Mouse (Mus musculus) intestine, embryonic 14.5 days (tissue): ENCODE data around the gene Hacl1. TPM values are rescaled to one million over a fixed set of nuclear protein-coding genes. Genes with fewer than 3 reads are reported as not detected.
A peak's percentile ranks its signal among the peaks of the same experiment; 100 is the strongest.

Experiments
- ATAC-seq: fragments of 200-750 bp; cut with Nextera tagmentation; replicated peaks from 2 replicates; pipeline ENCODE4 v1.8.0; 2017; ENCODE audit warnings: low read depth, moderate number of reproducible peaks, moderate TSS enrichment, moderate library complexity; ENCODE audit not compliant: low FRiP score, low TSS enrichment
- DNase-seq: peaks from one replicate; pipeline ENCODE4 v3.0.0-alpha.2; 2018; ENCODE audit warnings: low spot score
- H3K27ac ChIP-seq: fragments of 300-500 bp; sonication (generic); 2 replicates; pipeline ENCODE4 v1.5.1; 2014; ENCODE audit warnings: low read depth, mild to moderate bottlenecking, control low read depth
- H3K27me3 ChIP-seq: fragments of 300-500 bp; sonication (generic); replicated peaks from 2 replicates; pipeline ENCODE4 v1.6.1; 2014; ENCODE audit warnings: low read length, control low read depth; ENCODE audit not compliant: control insufficient read depth, insufficient read depth
- H3K36me3 ChIP-seq: fragments of 300-500 bp; sonication (generic); 2 replicates; pipeline ENCODE4 v1.6.1; 2014; ENCODE audit warnings: low read length, control low read depth; ENCODE audit not compliant: control insufficient read depth, insufficient read depth
- H3K4me1 ChIP-seq: fragments of 300-500 bp; sonication (generic); replicated peaks from 2 replicates; pipeline ENCODE4 v1.6.1; 2014; ENCODE audit warnings: low read length, control low read depth, mixed read lengths; ENCODE audit not compliant: control insufficient read depth, insufficient read depth
- H3K4me2 ChIP-seq: fragments of 300-500 bp; sonication (generic); 2 replicates; pipeline ENCODE4 v1.6.1; 2014; ENCODE audit warnings: low read length
- H3K4me3 ChIP-seq: fragments of 300-500 bp; sonication (generic); 2 replicates; pipeline ENCODE4 v1.5.1; 2014; ENCODE audit warnings: low read depth, low read length, control low read depth, mixed read lengths
- H3K9ac ChIP-seq: fragments of 300-500 bp; sonication (generic); 2 replicates; pipeline ENCODE4 v1.6.1; 2014; ENCODE audit warnings: mild to moderate bottlenecking, low read length
- H3K9me3 ChIP-seq: fragments of 300-500 bp; sonication (generic); 2 replicates; pipeline ENCODE4 v1.6.1; 2016; ENCODE audit warnings: low read length, control low read depth; ENCODE audit not compliant: control insufficient read depth
- WGBS: fragments of 180-500 bp; shearing (Covaris S2); extraction: QIAGEN DNeasy Blood & Tissue Kit; methylation state at CpG from one replicate; pipeline ENCODE4 v1.1.7; 2014; 5-methylcytosine and 5-hydroxymethylcytosine counted together
- polyA plus RNA-seq: library from polyadenylated mRNA; unstranded; fragments of >200 nt; fragmentation: Nextera tagmentation; extraction: Ambion mirVana; gene quantifications from 2 replicates; pipeline ENCODE4 v1.2.1, GENCODE M21; 2014

Hacl1 gene
- 10.4 and 13.5 TPM in 2 replicates for polyA plus RNA-seq

DNA sequence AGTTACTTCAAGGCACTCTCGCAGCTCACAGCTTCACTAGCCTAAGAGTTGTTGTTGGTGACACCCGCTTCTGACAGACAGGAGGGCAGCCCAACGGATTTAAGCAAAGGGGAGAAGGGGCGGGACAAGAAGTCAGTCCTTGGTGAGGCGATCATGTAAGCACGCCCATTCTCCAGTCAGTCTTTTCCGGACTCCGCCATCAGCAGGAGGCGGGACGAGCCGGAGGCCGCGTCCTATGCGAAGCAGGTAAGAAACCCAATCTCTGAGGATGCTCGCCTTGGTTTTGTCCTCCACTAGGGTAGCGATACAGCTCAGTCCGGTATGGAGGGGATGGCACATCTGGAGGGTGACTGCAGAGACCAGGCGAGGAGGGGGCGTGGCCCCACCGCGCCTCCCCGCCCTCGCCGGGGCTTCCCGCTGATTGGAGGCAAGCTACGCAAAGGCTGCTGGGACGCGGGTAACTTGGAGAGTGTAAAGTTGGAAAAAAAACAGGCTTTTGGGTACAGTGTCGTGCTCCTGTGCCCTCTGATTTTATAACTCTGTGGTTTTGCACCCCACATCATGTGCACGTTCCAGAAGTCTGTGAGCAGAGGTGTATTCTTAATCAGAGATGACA, at the start of gene Hacl1, which contains the start of gene Btd:
Gene Hacl1 (minus strand): TSS at position 397 of the 616 bp plus-strand sequence.
Gene Btd (plus strand): TSS at position 139 of the 616 bp plus-strand sequence.
- under 1% methylated on average over 30 of the region's 30 CpGs for WGBS
- H3K9me3 ChIP-seq: no peaks in the 10 kb centered on the region

DNA sequence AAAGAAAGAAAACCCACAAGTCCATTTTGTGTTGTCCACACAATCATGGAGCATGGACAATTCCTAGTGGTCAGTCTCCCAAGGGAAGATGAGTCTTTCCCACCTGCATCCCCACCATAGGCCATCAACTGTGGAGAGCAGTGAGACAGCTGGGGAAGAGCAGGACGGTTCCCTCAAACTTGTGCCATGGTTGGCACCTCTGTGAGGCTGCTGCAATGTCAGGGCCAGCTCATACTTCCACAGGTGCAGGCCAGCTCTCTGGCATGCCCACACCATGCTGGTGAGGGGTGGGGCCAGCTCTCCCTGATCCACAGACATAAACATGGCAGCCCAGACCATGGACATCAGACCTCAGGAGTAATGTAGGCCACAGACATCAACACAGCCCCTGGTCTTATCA, 45.1 kb upstream of the Hacl1 start:
- no peaks in the 10 kb centered on the region for H3K4me1 ChIP-seq
- H3K36me3 ChIP-seq: no peaks in the 10 kb centered on the region
- no peak overlapping the region for H3K9ac ChIP-seq
- no peak for ATAC-seq
- no peak overlapping the region for H3K4me3 ChIP-seq
- WGBS: 89% methylated on average over 1 of the region's 1 CpGs
- no peaks in the 10 kb centered on the region for H3K27me3 ChIP-seq
- DNase-seq: no peak
- H3K4me2 ChIP-seq: no peak overlapping the region
- H3K9me3 ChIP-seq: no peaks in the 10 kb centered on the region
- H3K27ac ChIP-seq: no peak overlapping the region

More for the DNA sequence above, at the start of gene Hacl1, which contains the start of gene Btd:
- ATAC-seq (peak; percentile 98), DNase-seq (peak; percentile 96)
- Histone ChIP-seq H3K27ac (peak within 1 kb of the TSS; percentile 91), H3K4me3 (peak within 1 kb of the TSS; percentile 82), H3K4me2 (peak within 1 kb of the TSS; percentile 96), H3K9ac (peak within 1 kb of the TSS; percentile 67), H3K4me1 (peaks cover 12% of the 10 kb centered on the region; the same call in 1 of the 2 replicates), H3K36me3 (no peaks in the 10 kb centered on the region), H3K27me3 (no peaks in the 10 kb centered on the region)

GRCm38 (mm10) chr14:31685680-31686079, 44.6 kb upstream of the Hacl1 start:
- no peak overlapping the region for H3K4me3 ChIP-seq
- H3K4me2 ChIP-seq: no peak overlapping the region
- DNase-seq (no peak), ATAC-seq (no peak)
- no peak overlapping the region for H3K27ac ChIP-seq
- WGBS: 90% methylated on average over 10 of the region's 10 CpGs
- no peak overlapping the region for H3K9ac ChIP-seq
- no peaks in the 10 kb centered on the region for H3K4me1 ChIP-seq
- H3K36me3 ChIP-seq: no peaks in the 10 kb centered on the region
- no peaks in the 10 kb centered on the region for H3K27me3 ChIP-seq
- no peaks in the 10 kb centered on the region for H3K9me3 ChIP-seq

DNA sequence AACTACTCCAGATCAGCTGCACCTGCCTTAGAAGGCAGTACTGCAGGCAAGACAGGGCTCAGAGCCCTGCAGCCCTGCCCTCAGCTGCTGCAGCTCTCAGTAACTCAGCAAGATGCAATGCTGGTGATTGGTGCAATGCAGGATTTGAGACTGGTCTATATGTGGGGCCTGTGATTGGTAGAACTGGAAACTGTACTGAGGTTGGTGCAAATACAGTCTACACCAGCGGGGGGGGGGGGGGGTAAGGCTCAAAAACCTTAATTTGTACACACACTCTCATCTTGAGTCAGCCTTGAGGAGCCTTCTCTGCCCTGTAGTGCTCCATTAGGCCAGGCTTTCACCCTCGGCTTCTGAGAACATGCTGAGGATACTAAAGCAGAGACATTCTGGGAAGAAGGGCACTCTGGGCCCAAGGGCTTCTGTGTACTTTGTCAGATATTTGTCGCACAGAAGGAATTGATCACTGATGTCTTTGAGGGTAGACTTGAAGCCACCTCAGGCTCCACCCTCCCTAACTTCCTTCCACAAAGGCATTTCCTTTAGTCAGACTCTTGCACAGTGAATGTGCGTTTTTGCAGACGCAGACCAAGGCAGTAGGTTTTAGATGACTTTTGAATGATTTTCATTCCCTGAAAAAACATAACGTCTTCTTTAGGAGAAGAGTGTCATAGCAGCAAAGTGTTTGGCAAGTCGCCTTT, 43.4 kb upstream of the Hacl1 start:
- H3K27me3 ChIP-seq: no peaks in the 10 kb centered on the region
- no peak for DNase-seq
- 69% methylated on average over 7 of the region's 7 CpGs for WGBS
- H3K36me3 ChIP-seq: no peaks in the 10 kb centered on the region
- ATAC-seq: no peak
- H3K9ac ChIP-seq: no peak overlapping the region
- no peak overlapping the region for H3K4me3 ChIP-seq
- H3K4me2 ChIP-seq: no peak overlapping the region
- no peaks in the 10 kb centered on the region for H3K4me1 ChIP-seq
- H3K27ac ChIP-seq: no peak overlapping the region
- no peaks in the 10 kb centered on the region for H3K9me3 ChIP-seq

GRCm38 (mm10) chr14:31683610-31684009, 42.5 kb upstream of the Hacl1 start:
- Histone ChIP-seq H3K4me3 (no peak overlapping the region), H3K9me3 (no peaks in the 10 kb centered on the region), H3K27ac (no peak overlapping the region)

DNA sequence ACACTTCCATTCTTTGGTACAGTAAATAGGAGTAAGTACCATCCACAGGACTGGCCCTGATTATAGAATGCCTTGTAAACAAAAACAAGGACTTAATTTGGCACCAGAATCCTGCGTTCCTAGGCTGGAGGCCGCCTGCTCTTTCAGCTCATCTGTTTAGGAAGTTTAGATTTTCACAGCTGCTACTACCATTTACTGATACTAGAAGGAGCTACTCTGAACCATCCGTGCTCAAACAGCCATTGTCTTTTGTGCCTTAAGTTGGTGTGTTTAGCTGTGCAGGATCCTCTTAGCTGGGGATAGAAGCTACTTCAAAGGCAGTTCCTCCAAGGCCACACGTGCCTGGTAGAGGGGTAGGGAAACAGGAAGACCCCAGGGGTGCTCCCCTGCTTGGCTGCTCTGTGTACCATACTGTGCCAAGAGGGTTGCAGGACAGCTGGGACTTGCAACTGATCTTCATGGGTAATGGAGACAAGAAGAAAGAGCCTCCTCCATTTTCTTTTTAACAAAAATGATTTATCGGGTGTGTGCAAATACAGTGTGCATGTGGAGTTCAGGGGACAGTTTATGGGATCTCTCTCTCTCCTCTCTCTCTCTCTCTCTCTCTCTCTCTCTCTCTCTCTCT, 41.0 kb upstream of the Hacl1 start:
- H3K27me3 ChIP-seq: no peaks in the 10 kb centered on the region
- no peak overlapping the region for H3K9ac ChIP-seq
- H3K4me3 ChIP-seq: no peak overlapping the region
- DNase-seq (no peak), ATAC-seq (no peak)
- no peaks in the 10 kb centered on the region for H3K4me1 ChIP-seq
- H3K36me3 ChIP-seq: no peaks in the 10 kb centered on the region
- H3K4me2 ChIP-seq: no peak overlapping the region
- H3K9me3 ChIP-seq: no peaks in the 10 kb centered on the region
- 46% methylated on average over 5 of the region's 5 CpGs for WGBS
- peak overlapping the region; percentile 20; the same call in 1 of the 2 replicates for H3K27ac ChIP-seq

More at GRCm38 (mm10) chr14:31683610-31684009, 42.5 kb upstream of the Hacl1 start:
- no peak overlapping the region for H3K4me2 ChIP-seq
- H3K9ac ChIP-seq: no peak overlapping the region
- no peaks in the 10 kb centered on the region for H3K27me3 ChIP-seq
- H3K36me3 ChIP-seq: no peaks in the 10 kb centered on the region
- no peak for ATAC-seq
- H3K4me1 ChIP-seq: no peaks in the 10 kb centered on the region
- no peak for DNase-seq
- WGBS: 88% methylated on average over 2 of the region's 2 CpGs

DNA sequence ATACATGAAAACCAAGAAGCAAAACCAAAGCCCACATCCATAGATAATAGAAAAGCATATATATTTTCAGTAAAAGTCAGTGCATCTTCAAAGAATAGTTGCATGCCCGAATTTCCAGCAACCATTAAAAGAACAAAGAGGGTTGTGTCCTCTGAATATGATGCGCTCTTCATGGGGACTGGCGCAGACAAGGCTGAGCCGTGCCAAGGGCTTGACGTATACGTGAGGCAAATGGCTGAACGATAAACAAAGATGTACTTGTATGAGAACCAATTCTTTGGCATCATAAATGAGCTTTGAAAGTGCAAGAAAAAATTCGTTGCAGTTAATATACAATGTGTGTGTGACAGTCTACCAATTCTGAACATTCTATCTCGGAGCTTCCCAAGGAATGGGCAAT, 40.2 kb upstream of the Hacl1 start:
- Histone ChIP-seq H3K27me3 (no peaks in the 10 kb centered on the region), H3K36me3 (no peaks in the 10 kb centered on the region), H3K9ac (no peak overlapping the region), H3K9me3 (no peaks in the 10 kb centered on the region), H3K4me1 (no peaks in the 10 kb centered on the region), H3K27ac (no peak overlapping the region), H3K4me3 (no peak overlapping the region), H3K4me2 (no peak overlapping the region)
- DNase-seq (no peak), ATAC-seq (no peak)
- WGBS: 82% methylated on average over 9 of the region's 9 CpGs

- no peaks in the 10 kb centered on the region for H3K9me3 ChIP-seq
- no peak overlapping the region for H3K9ac ChIP-seq
- ATAC-seq: no peak
- H3K27ac ChIP-seq: no peak overlapping the region
- H3K27me3 ChIP-seq: no peaks in the 10 kb centered on the region
- DNase-seq: no peak
- no peak overlapping the region for H3K4me3 ChIP-seq
- H3K36me3 ChIP-seq: no peaks in the 10 kb centered on the region
- H3K4me1 ChIP-seq: no peaks in the 10 kb centered on the region
- 91% methylated on average over 3 of the region's 3 CpGs for WGBS
- no peak overlapping the region for H3K4me2 ChIP-seq
Measured at GRCm38 (mm10) chr14:31680656-31681055, 39.6 kb upstream of the Hacl1 start.
